In genomic region chr4:148337890-148338880, GRCm38 (mm10) we compare ENCODE assay signal across 9 mouse cellular contexts. TPM values are rescaled to one million over a fixed set of nuclear protein-coding genes. Genes with fewer than 3 reads are reported as not detected.
DNase-seq lines count a peak whose midpoint lies in the region; ATAC-seq and TF ChIP-seq lines count a peak whose summit lies in the region.
"Had no signal": no experiment of that assay in that cellular context is flagged by ENCODE, and none has a peak within 500 bp of the region (broad histone marks: within the 10 kb centered on the region; RNA-seq: fewer than 3 reads in every experiment).

No protein-coding gene starts in this region.

- no peak overlapping the region for H3K9ac ChIP-seq in lung, postnatal 0 days (replicated peaks; ENCODE audit: low read depth)

- TF ChIP-seq CTCF in lung, postnatal 0 days (IDR thresholded peaks at IDR 0.05), result peak; percentile 51

- no peak overlapping the region for H3K4me3 ChIP-seq in lung, postnatal 0 days (ENCODE audit: low read depth, low read length)

- no peaks in the 10 kb centered on the region for H3K9me3 ChIP-seq in lung, postnatal 0 days (ENCODE audit: low read length)
- H3K9me3 ChIP-seq: G1E had no signal

- no peak overlapping the region for H3K27ac ChIP-seq in lung, postnatal 0 days (ENCODE audit: low read length)

- TF ChIP-seq EP300 in lung, postnatal 0 days (IDR thresholded peaks at IDR 0.05), result no peak

- 53% methylated on average over 13 of the region's 13 CpGs for WGBS in lung, postnatal 0 days

- H3K4me2 ChIP-seq in lung, postnatal 0 days (replicated peaks; ENCODE audit: low read depth, low read length), result no peak overlapping the region

- ATAC-seq in lung, postnatal 0 days, result no peak

- DNase-seq in cerebellum, postnatal 10 days, result peak; percentile 74 to 77
- no peak for DNase-seq in cerebellum, postnatal 4 days (ENCODE audit: low spot score in 2 of 2)
- no peak for DNase-seq in lung, postnatal 0 days (ENCODE audit: low spot score)
- no peak for DNase-seq in lung, adult 18-20 months
- DNase-seq in embryo, embryonic 10 days (ENCODE audit: low spot score), result peak; percentile 84
- DNase-seq in mesoderm, embryonic 11.5 days (ENCODE audit: low read depth, low spot score), result peak; percentile 61
- no peak for DNase-seq in testis, postnatal 10 days (ENCODE audit: low spot score)
- DNase-seq in thymus, adult 18-20 months, result no peak

- no peaks in the 10 kb centered on the region for H3K4me1 ChIP-seq in lung, postnatal 0 days (ENCODE audit: insufficient read depth, low read depth, low read length)

- H3K27me3 ChIP-seq in lung, postnatal 0 days (replicated peaks; ENCODE audit: insufficient read depth, low read length), result no peaks in the 10 kb centered on the region

- no peaks in the 10 kb centered on the region for H3K36me3 ChIP-seq in lung, postnatal 0 days (ENCODE audit: insufficient read depth, low read length)
- H3K36me3 ChIP-seq: G1E had no signal

RNA-seq across cellular contexts. Expression of gene Disp3, which starts 50.4 kb away (rescaled TPM):
- polyA plus RNA-seq in lung, postnatal 0 days (2015; fragmentation: Nextera tagmentation; extraction: Ambion mirVana), result 0.02 and 0.12 TPM in 2 replicates

Comparison
In these comparisons a context has a peak if more than half of its experiments do, and no peak if none do; other contexts are left out.
1. DNase-seq: peak in cerebellum, postnatal 10 days (2 of 2), embryo, embryonic 10 days (single experiment) and mesoderm, embryonic 11.5 days (single experiment); none in cerebellum, postnatal 4 days (0 of 2), lung, postnatal 0 days (single experiment), lung, adult 18-20 months (0 of 2), testis, postnatal 10 days (single experiment) and thymus, adult 18-20 months (0 of 2).